Mouse (Mus musculus) gastrocnemius, adult 18-20 months (tissue): ENCODE results near the gene Atp9a. TPM values are rescaled to one million over a fixed set of nuclear protein-coding genes. Genes with fewer than 3 reads are reported as not detected.

Experiments
- DNase-seq: peaks from one replicate; pipeline ENCODE4 v3.0.0; 2021; ENCODE audit warnings: low spot score
- total RNA-seq, 2 experiments: library from RNA; stranded (reverse); gene quantifications; 2 replicates each; pipeline ENCODE4 v1.2.3; 2021

Atp9a gene
- total RNA-seq, 2 experiments from 2014 or later: 30.4 to 32.3 TPM

DNA sequence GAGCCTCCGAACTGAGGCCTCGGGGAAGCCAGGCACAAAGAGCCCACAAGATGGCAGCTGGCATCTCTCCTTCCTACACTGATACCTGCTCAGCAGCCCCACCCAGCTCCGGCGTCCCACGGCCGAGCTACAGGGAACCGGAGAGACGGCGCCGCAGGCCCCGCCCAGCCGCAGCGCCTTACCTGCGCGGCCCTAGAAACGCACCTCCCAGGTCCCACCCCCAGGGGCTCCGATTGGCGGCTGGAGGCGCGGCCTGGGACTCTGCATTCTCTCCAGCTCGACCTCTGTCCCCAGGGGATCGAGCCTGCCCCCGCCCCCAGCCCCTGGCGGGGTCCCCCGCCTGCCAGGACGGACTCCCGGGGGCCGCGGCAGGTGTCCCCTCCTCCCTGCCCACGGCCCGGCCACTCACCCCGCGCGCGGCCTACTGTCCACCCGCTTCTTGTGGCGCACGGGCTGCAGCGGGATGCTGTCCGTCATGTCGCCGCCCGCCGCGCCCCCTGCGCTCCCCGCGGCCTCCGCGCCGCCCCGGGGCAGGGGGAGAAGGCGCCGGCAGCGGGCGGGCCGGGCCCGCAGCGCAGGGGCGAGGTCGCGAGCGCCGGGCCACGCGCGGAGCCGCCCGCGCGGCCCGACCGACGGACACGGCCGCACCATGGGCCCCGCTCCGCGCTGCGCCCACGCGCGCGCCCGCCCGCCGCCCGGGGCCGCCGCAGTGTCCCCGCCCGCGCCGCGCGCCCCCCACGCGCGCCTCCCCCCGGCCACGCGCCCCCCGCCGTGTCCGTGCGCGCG, 743 bp downstream of the Atp9a start:
- no peak for DNase-seq

- no peak for DNase-seq
Observed at GRCm38 (mm10) chr2:168740496-168740895, 1.7 kb downstream of the Atp9a start.

DNA sequence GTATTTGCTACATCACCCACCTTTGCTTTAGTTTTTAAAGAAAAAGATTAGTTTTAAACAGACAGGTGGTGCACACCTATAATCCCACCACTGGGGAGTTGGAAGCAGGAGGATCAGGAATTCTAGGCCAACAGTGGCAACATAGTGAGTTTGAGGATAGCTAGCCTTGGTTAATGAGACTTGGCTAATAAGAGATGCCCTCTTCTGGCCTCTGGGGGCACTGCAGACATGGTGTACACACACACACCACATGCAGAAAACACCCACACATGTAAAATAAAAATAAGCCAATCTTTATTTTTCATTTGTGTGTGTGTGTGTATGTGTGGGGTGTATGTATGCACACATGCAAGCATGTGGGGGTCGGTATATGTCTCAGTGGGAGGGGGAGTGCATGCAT, 3.4 kb downstream of the Atp9a start:
- no peak for DNase-seq

DNA sequence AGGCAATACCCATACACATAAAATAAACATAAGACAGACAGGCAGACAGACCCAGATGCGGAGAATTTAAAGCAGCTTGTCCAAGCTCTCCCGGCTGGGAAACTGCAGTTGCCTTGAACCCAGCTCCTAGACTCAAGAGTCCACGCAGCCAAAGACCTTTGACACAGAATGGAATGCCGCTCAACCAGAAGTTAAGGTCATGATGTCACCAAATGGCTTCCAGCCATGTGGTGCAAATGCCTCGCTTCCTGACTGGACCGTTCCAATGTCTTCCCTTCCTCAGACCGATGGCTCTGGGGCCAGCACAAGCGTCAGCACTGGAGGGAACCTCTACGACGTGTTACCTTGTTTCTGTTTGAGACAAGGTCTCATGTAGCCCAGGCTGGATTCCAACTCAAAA, 4.3 kb downstream of the Atp9a start:
- DNase-seq: no peak

DNA sequence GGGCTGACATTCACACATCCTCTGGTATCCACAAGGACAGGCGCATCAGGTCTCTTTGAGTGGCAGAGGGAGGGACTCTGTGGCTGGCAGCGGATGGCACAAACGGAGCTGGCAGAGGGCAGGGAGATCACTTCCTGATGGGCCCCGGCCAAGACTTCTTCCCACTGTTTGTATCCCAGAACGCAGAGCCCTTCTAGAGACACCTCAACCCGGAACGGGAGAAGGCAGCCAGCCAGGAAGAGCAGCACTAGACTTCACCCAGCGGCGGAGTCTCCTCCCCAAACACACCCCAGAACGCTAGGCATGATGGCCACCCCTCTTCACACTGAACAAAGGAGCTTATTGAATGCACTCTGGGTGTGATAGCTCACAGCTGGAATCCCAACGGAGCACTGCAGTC, 8.2 kb downstream of the Atp9a start:
- DNase-seq: no peak

- DNase-seq: no peak
Observed at GRCm38 (mm10) chr2:168731258-168731657, 11.0 kb downstream of the Atp9a start.

GRCm38 (mm10) chr2:168729736-168730135, 12.5 kb downstream of the Atp9a start:
- DNase-seq: no peak

DNA sequence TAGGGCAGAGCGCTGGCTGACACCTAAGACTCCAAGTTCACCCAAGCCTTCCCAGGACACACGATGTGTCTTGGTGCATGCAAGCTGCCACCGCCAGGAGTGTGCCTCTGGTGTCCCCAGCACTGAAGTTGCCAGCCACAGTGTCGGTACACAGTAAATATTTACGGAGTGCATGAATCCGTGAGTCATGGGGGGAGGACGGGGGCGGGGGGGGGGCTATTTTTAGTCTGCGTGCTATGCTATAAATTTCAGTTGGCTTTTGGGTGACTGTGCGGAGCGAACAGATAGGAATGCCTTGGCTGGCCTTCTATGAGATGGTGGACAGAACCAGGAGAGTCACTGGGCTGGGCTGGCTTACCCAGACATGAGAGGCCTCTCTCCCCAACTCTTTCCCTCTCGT, 14.2 kb downstream of the Atp9a start:
- peak; percentile 64 for DNase-seq

GRCm38 (mm10) chr2:168726007-168726406, 16.2 kb downstream of the Atp9a start:
- DNase-seq: no peak

DNA sequence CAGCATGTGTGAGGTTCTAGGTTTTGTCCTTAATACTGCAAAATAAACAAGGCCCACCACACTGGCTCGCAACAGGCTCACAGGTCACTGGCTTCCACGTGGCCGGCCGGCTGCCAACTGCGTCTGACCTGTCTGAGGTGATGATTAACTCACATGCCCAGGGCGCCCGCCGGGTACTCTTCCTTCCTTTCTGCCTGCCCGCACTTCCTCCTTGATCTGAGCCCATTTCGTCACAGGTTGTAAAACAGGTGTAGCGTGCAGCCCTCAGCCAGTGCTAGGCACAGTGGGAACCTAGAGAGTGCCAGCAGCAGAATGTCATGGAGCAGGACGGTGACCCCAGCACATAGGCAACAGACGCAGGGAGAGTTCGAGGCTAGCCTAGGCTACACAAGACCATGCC, 20.9 kb downstream of the Atp9a start:
- no peak for DNase-seq

- DNase-seq: no peak
Observed at GRCm38 (mm10) chr2:168719742-168720141, 22.5 kb downstream of the Atp9a start.

DNA sequence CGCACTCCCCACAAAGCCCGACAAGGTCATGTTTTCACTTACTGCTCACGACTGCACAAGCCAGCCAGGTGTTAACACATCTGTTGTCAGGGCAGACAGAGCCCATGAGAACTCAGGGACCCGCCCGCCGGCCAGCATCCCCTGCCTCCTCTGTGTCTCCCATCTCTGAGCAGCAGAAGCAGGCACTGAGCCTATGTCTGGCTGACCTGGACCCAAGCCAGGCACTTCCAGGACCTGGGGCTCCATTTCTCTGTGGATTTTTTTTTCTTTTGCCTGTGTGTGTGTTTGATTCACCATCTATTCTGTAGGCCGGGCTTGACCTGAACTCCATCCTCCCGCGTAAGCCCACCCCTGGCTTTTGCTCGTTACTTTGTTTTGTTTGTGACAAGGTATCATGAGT, 23.5 kb downstream of the Atp9a start:
- no peak for DNase-seq

GRCm38 (mm10) chr2:168718267-168718666, 23.9 kb downstream of the Atp9a start:
- DNase-seq: no peak

- no peak for DNase-seq
Observed at GRCm38 (mm10) chr2:168712199-168713176, 29.7 kb downstream of the Atp9a start.

DNA sequence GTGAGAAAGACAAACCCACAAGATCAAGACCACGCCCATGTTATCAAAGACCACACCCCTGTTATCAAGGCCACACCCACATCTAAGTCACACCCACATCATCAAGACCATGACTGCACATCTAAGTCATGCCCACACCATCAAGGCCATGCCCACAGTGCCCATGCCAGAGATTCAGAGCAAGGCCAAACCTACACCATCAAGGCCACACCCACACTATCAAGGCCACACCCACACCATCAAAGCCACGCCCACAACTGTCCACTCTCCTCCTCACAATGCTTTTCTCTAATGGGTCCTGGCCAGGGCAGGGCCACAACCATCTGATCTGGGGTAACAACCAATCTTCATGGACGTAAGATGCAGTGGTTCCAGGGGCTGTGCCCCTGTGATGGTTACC, 31.2 kb downstream of the Atp9a start:
- no peak for DNase-seq

DNA sequence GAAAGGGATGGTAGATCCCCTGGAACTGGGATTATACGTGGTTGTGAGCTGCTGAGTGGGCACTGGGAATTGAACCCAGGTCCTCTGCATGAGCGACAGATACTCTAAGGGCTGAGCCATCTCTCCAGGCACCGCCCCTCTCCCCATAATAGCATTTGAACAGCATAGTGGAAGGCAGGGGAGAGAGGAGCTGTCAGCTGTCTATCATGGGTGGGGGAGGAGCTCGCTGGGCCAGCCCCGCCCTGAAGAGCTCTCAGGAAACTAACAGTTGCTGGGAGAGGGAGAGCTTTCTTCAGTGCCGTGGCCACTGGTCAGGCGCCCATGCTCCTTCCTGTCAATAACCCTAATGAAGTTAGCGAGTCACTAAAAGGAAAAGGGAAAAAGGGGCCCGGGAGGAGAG, 34.4 kb downstream of the Atp9a start:
- DNase-seq: no peak

DNA sequence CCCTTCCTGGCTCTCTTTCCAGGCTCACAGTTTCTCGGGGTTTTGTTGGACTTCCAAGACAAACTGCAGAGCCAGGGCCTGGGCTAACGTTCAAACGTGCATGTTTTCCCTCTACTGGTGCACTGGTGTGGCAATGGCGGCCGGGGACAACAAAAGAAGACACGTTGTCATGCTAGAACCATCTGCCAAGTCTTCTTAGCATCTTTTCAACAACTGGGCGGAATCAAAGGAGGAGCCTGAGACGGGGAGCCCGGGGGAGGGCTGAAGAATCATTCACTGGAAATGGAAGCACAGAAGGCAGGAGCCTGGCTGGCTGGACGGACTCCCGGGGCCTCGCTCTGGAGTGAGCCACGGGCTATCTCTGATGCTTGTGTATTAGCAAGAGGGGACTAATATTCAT, 39.9 kb downstream of the Atp9a start:
- DNase-seq: no peak

DNA sequence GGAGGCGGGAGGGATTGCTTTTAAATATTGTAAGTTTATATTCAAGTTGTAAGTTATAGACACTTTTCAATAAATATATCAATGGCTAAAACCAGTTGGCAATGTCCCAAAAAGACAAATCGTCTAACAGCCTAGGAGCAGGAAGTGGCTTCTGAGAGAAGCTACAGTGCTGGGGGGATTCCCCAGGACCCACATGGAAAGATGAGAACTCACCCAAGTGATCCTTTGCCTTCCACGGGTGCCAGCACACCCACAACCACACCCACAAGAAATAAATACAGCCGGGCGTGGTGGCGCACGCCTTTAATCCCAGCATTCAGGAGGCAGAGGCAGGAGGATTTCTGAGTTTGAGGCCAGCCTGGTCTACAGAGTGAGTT, 47.2 kb downstream of the Atp9a start:
- no peak for DNase-seq

DNA sequence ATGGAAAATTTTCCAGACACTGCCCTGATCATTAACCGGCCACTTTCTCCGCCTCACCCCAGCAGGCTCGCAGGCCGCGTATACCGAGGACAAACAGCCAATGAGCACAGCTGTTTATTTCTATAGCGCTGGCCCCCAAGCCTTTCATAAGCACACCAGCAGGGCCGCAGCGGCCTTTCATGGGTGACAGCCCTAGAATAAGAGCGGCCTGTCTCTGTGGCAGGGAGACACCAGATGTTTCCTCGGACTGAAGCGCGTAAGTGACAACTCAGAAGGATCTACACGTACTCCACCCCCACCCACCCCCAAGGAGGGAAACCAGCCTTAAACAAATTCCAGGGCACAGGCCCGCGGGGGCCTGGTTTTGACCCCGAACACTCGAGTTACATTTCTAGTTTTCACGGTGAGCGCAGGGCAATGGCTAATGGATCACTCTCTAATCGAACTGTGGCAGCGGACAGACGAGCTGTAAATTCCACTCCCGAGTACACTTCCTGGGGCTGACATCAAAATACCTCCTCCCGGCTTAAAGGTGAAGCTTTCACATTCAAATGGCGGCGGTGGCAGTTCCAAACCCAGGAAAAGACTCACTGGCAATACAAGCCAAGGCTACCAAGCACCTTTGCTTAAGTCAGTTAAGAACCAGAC, 47.7 kb downstream of the Atp9a start:
- DNase-seq: no peak

GRCm38 (mm10) chr2:168691774-168692173, 50.4 kb downstream of the Atp9a start:
- DNase-seq: peak; percentile 54

- no peak for DNase-seq
Observed at GRCm38 (mm10) chr2:168687326-168687725, 54.9 kb downstream of the Atp9a start.

DNA sequence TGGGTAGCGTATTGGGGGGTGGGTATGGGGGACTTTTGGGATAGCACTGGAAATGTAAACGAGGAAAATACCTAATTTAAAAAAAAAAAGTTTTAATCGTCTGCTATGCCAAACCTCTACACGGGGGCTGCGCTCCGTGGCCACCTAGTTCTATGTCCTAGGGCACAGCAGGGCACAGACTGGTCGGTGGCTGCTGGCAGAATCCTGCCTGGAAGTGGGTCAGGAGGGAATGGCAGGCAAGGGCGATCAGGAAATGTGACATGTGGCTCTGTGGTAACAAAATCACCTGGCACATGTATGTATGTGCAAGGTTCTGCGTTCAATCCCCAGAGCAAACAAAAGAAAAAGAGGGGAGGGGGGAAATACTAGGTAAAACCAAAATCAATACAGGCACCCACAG, 56.3 kb downstream of the Atp9a start:
- no peak for DNase-seq
